In the genomic region with DNA sequence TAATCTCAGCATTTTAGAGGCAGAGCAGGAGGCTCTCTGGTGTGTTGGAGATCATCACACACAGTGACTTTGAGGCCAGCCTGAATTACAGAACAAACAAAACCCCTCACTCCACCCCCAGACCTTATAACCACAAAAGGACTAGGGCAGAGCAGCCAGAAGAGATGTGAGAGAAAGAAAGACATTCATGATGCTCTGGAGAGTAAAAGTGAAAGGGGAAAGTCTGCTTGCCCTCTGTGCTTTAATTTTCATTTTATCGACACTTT, we compare ENCODE assay signal across 16 mouse cellular contexts. TPM values are rescaled to one million over a fixed set of nuclear protein-coding genes. Genes with fewer than 3 reads are reported as not detected.
DNase-seq lines count a peak whose midpoint lies in the region; ATAC-seq and TF ChIP-seq lines count a peak whose summit lies in the region.
"Had no signal": no experiment of that assay in that cellular context is flagged by ENCODE, and none has a peak within 500 bp of the region (broad histone marks: within the 10 kb centered on the region; RNA-seq: fewer than 3 reads in every experiment).

No protein-coding gene starts in this region.

- H3K4me1 ChIP-seq in kidney, postnatal 0 days (replicated peaks; ENCODE audit: insufficient read depth, low read length): 0 out of 2 replicates have a peak, but pooled peaks cover 4% of the 10 kb centered on the region
- H3K4me1 ChIP-seq in MEL (ENCODE audit: control insufficient read depth in 1 of 2, insufficient read depth in 2 of 2, low read length in 2 of 2): peaks cover 35 to 43% of the 10 kb centered on the region in 2 experiments
- H3K4me1 ChIP-seq in brown adipose tissue, adult 24 weeks (ENCODE audit: control insufficient read depth, insufficient read depth, insufficient read length, low read length): no peaks in the 10 kb centered on the region
- H3K4me1 ChIP-seq: embryonic facial prominence, embryonic 15.5 days; midbrain, embryonic 12.5 days had no signal

- no peak for TF ChIP-seq RAD21 in MEL (IDR thresholded peaks at IDR 0.05; ENCODE audit: low read depth, low read length)

- TF ChIP-seq POLR2A in MEL (IDR thresholded peaks at IDR 0.05; ENCODE audit: control insufficient read depth in 1 of 2, insufficient read depth in 1 of 2, low read depth in 1 of 2, low read length in 2 of 2, poor library complexity in 1 of 2): no peak

- no peak overlapping the region for H3K9ac ChIP-seq in kidney, postnatal 0 days (ENCODE audit: low read depth, low read length)
- peak overlapping the region; percentile 87 for H3K9ac ChIP-seq in MEL (ENCODE audit: control insufficient read depth, low read depth, low read length, poor library complexity, severe bottlenecking)
- H3K9ac ChIP-seq: embryonic facial prominence, embryonic 15.5 days; heart, embryonic 15.5 days; hindbrain, embryonic 14.5 days; midbrain, embryonic 12.5 days had no signal

- no peaks in the 10 kb centered on the region for H3K9me3 ChIP-seq in kidney, postnatal 0 days (replicated peaks; ENCODE audit: low read length)
- H3K9me3 ChIP-seq in MEL (replicated peaks; ENCODE audit: insufficient read depth, low read length): no peaks in the 10 kb centered on the region
- H3K9me3 ChIP-seq: embryonic facial prominence, embryonic 15.5 days; heart, embryonic 15.5 days; midbrain, embryonic 12.5 days had no signal

- no peak for ATAC-seq in kidney, postnatal 0 days (replicated peaks; ENCODE audit: low FRiP score, low read depth)

- no peaks in the 10 kb centered on the region for H3K27me3 ChIP-seq in kidney, postnatal 0 days (ENCODE audit: insufficient read depth, low read length)
- H3K27me3 ChIP-seq in MEL (ENCODE audit: control insufficient read depth in 1 of 2, insufficient read depth in 2 of 2, low read length in 2 of 2): no peaks in the 10 kb centered on the region
- H3K27me3 ChIP-seq: embryonic facial prominence, embryonic 15.5 days; heart, embryonic 15.5 days; midbrain, embryonic 12.5 days had no signal

- no peak overlapping the region for H3K4me3 ChIP-seq in kidney, postnatal 0 days (replicated peaks; ENCODE audit: low read depth, low read length)
- H3K4me3 ChIP-seq in MEL (ENCODE audit: control insufficient read depth in 1 of 2, insufficient read depth in 1 of 2, low read depth in 2 of 2, low read length in 2 of 2): peak overlapping the region; percentile 66 to 85
- no peak overlapping the region for H3K4me3 ChIP-seq in brown adipose tissue, adult 24 weeks (ENCODE audit: insufficient read depth, low read depth, low read length)
- H3K4me3 ChIP-seq: embryonic facial prominence, embryonic 15.5 days; heart, embryonic 15.5 days; midbrain, embryonic 12.5 days had no signal

- no peak overlapping the region for H3K27ac ChIP-seq in kidney, postnatal 0 days
- peak overlapping the region; percentile 98 for H3K27ac ChIP-seq in MEL (ENCODE audit: control insufficient read depth, low read depth, low read length)
- peak overlapping the region; percentile 49; the same call in 1 of the 2 replicates for H3K27ac ChIP-seq in brown adipose tissue, adult 24 weeks (replicated peaks; ENCODE audit: low read depth, low read length)
- H3K27ac ChIP-seq: embryonic facial prominence, embryonic 15.5 days; hindbrain, embryonic 14.5 days; midbrain, embryonic 12.5 days had no signal

- peaks cover 23% of the 10 kb centered on the region for H3K79me2 ChIP-seq in MEL (ENCODE audit: control insufficient read depth, insufficient read depth, low read length, poor library complexity)

- WGBS in kidney, postnatal 0 days: 41% methylated on average over 1 of the region's 1 CpGs

- no peak overlapping the region for H3K4me2 ChIP-seq in kidney, postnatal 0 days (ENCODE audit: low read length)
- H3K4me2 ChIP-seq: embryonic facial prominence, embryonic 15.5 days; heart, embryonic 15.5 days; hindbrain, embryonic 14.5 days; midbrain, embryonic 12.5 days had no signal

- TF ChIP-seq EP300 in MEL (IDR thresholded peaks at IDR 0.05; ENCODE audit: low read depth in 1 of 2, low read length in 2 of 2): no peak

- peaks cover 9% of the 10 kb centered on the region; the same call in 1 of the 2 replicates for H3K36me3 ChIP-seq in kidney, postnatal 0 days (ENCODE audit: insufficient read depth, low read length)
- H3K36me3 ChIP-seq in MEL (ENCODE audit: control insufficient read depth in 1 of 2, insufficient read depth in 2 of 2, low read length in 2 of 2): peaks cover 0 to 68% of the 10 kb centered on the region in 2 experiments; a peak in 2 of 4 replicates
- H3K36me3 ChIP-seq: embryonic facial prominence, embryonic 15.5 days; heart, embryonic 15.5 days had no signal

- peak; percentile 46 for DNase-seq in kidney, postnatal 0 days (ENCODE audit: low spot score)
- DNase-seq in kidney, adult 8-10 months: no peak
- DNase-seq in MEL (ENCODE audit: low read depth, low spot score): no peak
- DNase-seq in natural killer cell, adult 2 months (ENCODE audit: low spot score in 2 of 2): peak; percentile 31 to 42
- DNase-seq in adrenal gland, postnatal 25 days: no peak
- no peak for DNase-seq in right cerebral cortex, postnatal 25 days
- DNase-seq: cerebellum, adult 8-10 months; kidney, adult 2 months; layer of hippocampus, adult 9-11 months; lung, postnatal 10 days; right cerebral cortex, adult 18-20 months had no signal

- no peak for TF ChIP-seq CTCF in kidney, postnatal 0 days (IDR thresholded peaks at IDR 0.05; ENCODE audit: low read depth)
- no peak for TF ChIP-seq CTCF in MEL (IDR thresholded peaks at IDR 0.05 in 2 of 3, conservative IDR thresholded peaks at IDR 0.05 in 1 of 3; ENCODE audit: control insufficient read depth in 1 of 3, insufficient read depth in 1 of 3, low read depth in 2 of 3, low read length in 3 of 3, poor library complexity in 1 of 3, severe bottlenecking in 1 of 3)

TF ChIP-seq in MEL, 35 proteins besides CTCF, POLR2A, EP300 and RAD21:
- no peak for TF ChIP-seq TBP (IDR thresholded peaks at IDR 0.05; ENCODE audit: low read depth, low read length)
- TF ChIP-seq MYB (IDR thresholded peaks at IDR 0.05; ENCODE audit: low read depth, low read length): no peak
- no peak for TF ChIP-seq E2F4 (IDR thresholded peaks at IDR 0.05; ENCODE audit: borderline replicate concordance, low read depth, low read length)

RNA-seq across cellular contexts. Expression of a gene that starts 0.7 kb away (rescaled TPM):
- polyA plus RNA-seq in kidney, postnatal 0 days (2015; fragmentation: Nextera tagmentation; extraction: Ambion mirVana): 0.78 and 0.82 TPM in 2 replicates
- total RNA-seq in MEL (2012; rRNA removed): 8.1 and 13.0 TPM in 2 replicates
- polyA plus RNA-seq in MEL (2012; ENCODE audit: insufficient read depth in 1 of 2, insufficient read length in 2 of 2, low read depth in 1 of 2, low replicate concordance in 2 of 2, missing spikeins in 1 of 2): 10 to 100 TPM in 1 of 2 experiments, not detected in 1; 42.4 TPM
- polyA plus RNA-seq in brown adipose tissue, adult 24 weeks (2012; ENCODE audit: insufficient read depth, insufficient read length, missing spikeins): 0.79 and 2.5 TPM in 2 replicates
- total RNA-seq in adrenal gland, postnatal 25 days (2021): 1.0 and 1.5 TPM in 2 replicates
- polyA plus RNA-seq: hindbrain, embryonic 14.5 days had no signal

RNA-seq across cellular contexts. Expression of a gene that starts 6.1 kb away (rescaled TPM):
- polyA plus RNA-seq in kidney, postnatal 0 days (2015; fragmentation: Nextera tagmentation; extraction: Ambion mirVana): 0.12 and 0.18 TPM in 2 replicates
- total RNA-seq in MEL (2012; rRNA removed): 0.15 and 0.46 TPM in 2 replicates
- polyA plus RNA-seq in MEL (2012; ENCODE audit: insufficient read depth in 1 of 2, insufficient read length in 2 of 2, low read depth in 1 of 2, low replicate concordance in 2 of 2, missing spikeins in 1 of 2): 1 to 10 TPM in 1 of 2 experiments, not detected in 1; 1.2 TPM
- not detected in 2 replicates for polyA plus RNA-seq in brown adipose tissue, adult 24 weeks (2012; ENCODE audit: insufficient read depth, insufficient read length, missing spikeins)
- total RNA-seq in adrenal gland, postnatal 25 days (2021): not detected in 2 replicates

RNA-seq across cellular contexts. Expression of a gene that starts 6.2 kb away (rescaled TPM):
- polyA plus RNA-seq in kidney, postnatal 0 days (2015; fragmentation: Nextera tagmentation; extraction: Ambion mirVana): 3.3 and 3.4 TPM in 2 replicates
- total RNA-seq in MEL (2012; rRNA removed): 0.13 and 0.19 TPM in 2 replicates
- under 1 TPM in 1 of 2 experiments, not detected in 1; 0.18 TPM for polyA plus RNA-seq in MEL (2012; ENCODE audit: insufficient read depth in 1 of 2, insufficient read length in 2 of 2, low read depth in 1 of 2, low replicate concordance in 2 of 2, missing spikeins in 1 of 2)
- polyA plus RNA-seq in brown adipose tissue, adult 24 weeks (2012; ENCODE audit: insufficient read depth, insufficient read length, missing spikeins): 4.7 and 6.5 TPM in 2 replicates
- total RNA-seq in adrenal gland, postnatal 25 days (2021): 0.62 and 1.3 TPM in 2 replicates

RNA-seq across cellular contexts. Expression of a gene that starts 20.4 kb away (rescaled TPM):
- 0.17 and 0.26 TPM in 2 replicates for polyA plus RNA-seq in kidney, postnatal 0 days (2015; fragmentation: Nextera tagmentation; extraction: Ambion mirVana)
- total RNA-seq in MEL (2012; rRNA removed): not detected in 2 replicates
- polyA plus RNA-seq in MEL (2012; ENCODE audit: insufficient read depth in 1 of 2, insufficient read length in 2 of 2, low read depth in 1 of 2, low replicate concordance in 2 of 2, missing spikeins in 1 of 2): under 1 TPM in 1 of 2 experiments, not detected in 1; 0.21 TPM
- not detected in 2 replicates for polyA plus RNA-seq in brown adipose tissue, adult 24 weeks (2012; ENCODE audit: insufficient read depth, insufficient read length, missing spikeins)
- total RNA-seq in adrenal gland, postnatal 25 days (2021): 6.2 and 6.7 TPM in 2 replicates

Comparison
In these comparisons a context has a peak if more than half of its experiments do, and no peak if none do; other contexts are left out.
1. DNase-seq: peak in kidney, postnatal 0 days (single experiment) and natural killer cell, adult 2 months (2 of 2); none in kidney, adult 8-10 months (0 of 2), MEL (single experiment), adrenal gland, postnatal 25 days (single experiment) and right cerebral cortex, postnatal 25 days (single experiment).
2. H3K4me3 ChIP-seq: peak in MEL (2 of 2); none in kidney, postnatal 0 days (single experiment) and brown adipose tissue, adult 24 weeks (single experiment).